Mouse (Mus musculus) monocyte, adult 2 months (primary cell): ENCODE results near the gene Taok1.

Source experiments
- DNase-seq, 2 experiments: peaks; one replicate each; pipeline ENCODE4 v3.0.0; 2022; ENCODE audit warnings: low spot score in 2 of 2, low read depth in 1 of 2

Taok1 gene

GRCm38 (mm10) chr11:77492911-77493332 lies 114.7 kb downstream of the Taok1 start:
- DNase-seq = peak; percentile 56 to 76

- DNase-seq = no peak
Observed at GRCm38 (mm10) chr11:77492311-77492871, 115.2 kb downstream of the Taok1 start.

GRCm38 (mm10) chr11:77491502-77492291 lies 115.9 kb downstream of the Taok1 start:
- no peak for DNase-seq

GRCm38 (mm10) chr11:77491123-77491501 lies 116.5 kb downstream of the Taok1 start:
- peak in 1 of 2 experiments; percentile 70 for DNase-seq

DNA sequence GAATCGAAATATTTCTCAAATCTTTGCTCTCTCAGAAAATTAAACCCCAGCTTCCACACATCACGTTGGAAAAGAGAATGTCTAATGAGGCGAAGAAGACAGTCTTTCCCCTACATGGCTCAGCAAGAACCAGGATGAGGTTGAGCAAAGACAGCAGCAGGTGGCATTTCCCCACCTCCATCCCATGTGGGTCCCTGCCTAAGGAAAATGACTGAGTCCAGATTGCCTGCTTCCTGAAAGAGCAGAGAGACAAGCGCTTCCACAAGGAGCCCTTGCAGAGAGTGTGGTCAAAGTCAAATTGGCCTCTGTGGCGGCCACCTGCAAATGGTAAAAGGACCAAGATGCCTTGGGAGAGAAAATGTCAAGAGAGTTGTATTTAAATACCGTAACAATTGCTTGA lies 117.2 kb downstream of the Taok1 start:
- DNase-seq = no peak

GRCm38 (mm10) chr11:77489591-77490235 lies 117.9 kb downstream of the Taok1 start, which contains the start of gene Ankrd13b:
Gene Ankrd13b (minus strand): TSS chr11:77489678.
- DNase-seq = no peak

DNA sequence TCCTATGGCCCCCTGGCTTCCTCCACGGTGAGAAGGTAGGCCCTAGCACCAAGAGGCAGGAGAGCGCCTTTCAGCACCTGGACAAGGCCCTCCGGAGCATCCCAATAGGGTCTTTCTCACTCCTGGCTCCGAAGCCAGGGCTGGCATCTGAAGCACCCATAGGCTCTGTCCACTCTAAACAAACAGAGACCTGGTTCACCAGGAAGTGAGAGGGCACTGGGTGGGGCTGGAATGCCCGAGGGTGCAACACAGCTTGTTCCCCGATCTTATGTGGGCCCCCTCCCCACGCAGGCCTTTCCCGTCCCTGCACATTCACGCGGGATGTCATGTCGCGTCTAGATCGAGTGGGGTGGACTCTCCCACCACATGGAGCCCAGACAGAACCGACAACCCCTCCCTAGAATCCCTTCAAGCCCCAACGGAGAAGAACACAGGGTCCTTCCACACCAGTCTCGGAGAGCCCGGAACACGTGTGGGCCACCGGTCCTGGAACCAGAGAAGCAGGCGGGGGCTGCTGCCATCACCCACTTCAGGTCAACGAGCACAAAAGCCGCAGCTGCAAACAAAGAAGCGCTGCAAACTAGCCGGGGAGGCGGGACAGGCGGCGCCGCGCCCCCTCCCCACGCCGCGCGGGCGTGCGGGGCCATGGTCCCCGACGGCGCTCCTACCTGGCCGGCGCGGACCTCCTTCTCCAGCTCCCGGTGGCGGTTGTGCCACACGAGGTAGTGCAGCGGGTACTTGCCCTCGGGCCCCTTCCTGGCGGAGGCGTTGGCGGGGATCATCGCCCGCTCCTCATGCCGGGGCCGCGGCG lies 118.6 kb downstream of the Taok1 start:
- DNase-seq = no peak

DNA sequence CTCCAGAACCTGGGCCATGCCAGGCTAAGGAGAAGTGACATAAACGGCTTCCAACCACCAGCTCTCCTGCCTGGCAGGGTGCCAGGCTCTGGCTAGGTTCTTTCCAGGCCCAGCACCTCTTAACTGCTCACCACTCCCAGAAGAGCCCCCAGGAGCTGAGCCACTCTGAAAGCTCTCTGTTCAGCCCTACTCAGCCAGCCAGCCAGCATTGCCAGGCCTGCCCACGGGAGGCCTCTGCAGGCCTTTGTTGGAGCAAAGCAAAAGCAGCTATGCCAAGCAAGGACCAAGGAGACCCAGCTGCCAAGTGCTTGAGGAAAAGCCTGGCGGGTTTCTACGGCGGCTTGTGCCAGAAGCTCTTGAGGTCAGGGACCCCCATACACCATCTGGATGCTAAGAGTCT lies 120.8 kb downstream of the Taok1 start:
- no peak for DNase-seq

GRCm38 (mm10) chr11:77485229-77485628 lies 122.4 kb downstream of the Taok1 start:
- no peak for DNase-seq

- DNase-seq = no peak
Observed at GRCm38 (mm10) chr11:77483510-77484255, 123.9 kb downstream of the Taok1 start.

- no peak for DNase-seq
Observed at GRCm38 (mm10) chr11:77483043-77483442, 124.6 kb downstream of the Taok1 start.
